Mouse (Mus musculus) MN1 (cell line): ENCODE measurements around the gene A030003K21Rik.

Experiments used
- DNase-seq: peaks from one replicate; pipeline ENCODE4 v3.0.0-alpha.2; 2016; ENCODE audit warnings: low spot score

The A030003K21Rik gene

DNA sequence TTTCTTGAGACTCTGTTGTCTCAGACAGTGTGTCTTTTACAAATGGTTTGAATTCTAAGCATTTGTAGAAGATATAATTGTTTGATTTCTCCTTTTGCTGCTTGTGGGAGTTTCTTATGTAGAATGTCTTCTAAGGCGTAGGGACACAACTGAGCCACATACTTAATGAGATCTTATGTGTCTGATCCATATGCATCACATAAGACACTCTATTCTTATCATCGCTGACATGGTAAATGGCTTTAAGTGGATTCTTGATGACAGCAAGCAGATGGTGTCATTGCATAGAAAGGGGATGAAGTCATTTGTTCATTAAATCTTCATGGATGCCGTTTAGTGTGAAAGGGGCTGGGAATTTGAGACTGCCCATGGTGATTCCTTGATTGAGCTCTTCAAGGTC is 37.3 kb downstream of the A030003K21Rik start:
- DNase-seq, result no peak

DNA sequence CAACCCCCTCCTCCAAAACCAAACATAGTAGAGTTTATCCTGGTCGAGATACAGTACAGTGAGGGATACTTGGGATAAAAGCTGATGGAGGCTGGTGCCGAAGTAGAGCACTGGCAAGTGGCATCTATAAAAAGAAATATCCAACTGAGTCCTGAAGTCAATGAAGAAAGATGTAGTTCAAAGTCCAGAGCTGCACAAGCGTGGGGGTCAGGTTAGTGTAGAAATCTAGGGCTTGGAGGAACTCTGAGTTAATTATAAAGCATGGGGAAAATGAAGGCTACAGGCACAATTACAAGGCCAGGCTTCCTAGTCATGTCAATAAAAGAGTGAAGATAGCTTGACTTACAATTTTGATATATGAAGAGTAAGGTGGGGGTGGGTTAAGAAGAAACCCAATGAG is 42.0 kb downstream of the A030003K21Rik start:
- DNase-seq, result no peak

DNA sequence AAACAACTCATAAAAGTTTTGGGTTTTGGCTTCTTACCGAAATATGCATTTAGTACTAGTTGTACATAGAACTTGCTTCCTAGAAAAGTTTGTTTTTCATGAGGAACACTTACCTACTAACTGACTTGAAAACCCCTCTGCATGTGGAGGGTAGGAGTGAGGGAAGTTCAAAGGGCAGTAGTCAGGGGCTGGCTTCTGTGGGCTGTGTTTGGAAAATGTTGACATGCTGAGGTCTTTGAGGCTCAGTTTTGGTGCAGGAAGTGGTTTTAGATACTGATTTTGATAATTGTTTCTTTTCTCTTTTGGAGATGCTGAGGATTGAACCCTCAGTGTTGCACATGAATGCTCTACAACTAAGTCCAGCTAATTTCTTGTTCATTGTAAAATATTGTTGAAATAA is 42.6 kb downstream of the A030003K21Rik start:
- DNase-seq, result no peak

DNA sequence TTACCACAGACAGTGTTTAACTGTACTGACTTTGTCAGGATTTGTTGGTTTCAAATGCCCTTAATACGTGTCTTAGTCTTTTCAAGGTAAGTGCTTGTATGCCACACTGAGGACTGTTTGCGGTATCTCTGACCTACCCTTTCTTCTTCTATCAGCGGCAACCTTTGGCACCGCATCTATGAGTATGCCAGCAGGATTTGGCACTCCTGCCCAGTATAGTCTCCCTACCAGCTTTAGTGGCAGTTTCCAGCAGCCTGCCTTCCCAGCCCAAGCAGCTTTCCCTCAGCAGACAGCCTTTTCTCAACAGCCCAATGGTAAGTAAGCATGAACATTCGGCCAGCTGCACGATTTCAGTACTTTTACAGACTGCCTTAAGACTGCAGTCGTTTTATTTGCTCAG is 49.9 kb downstream of the A030003K21Rik start:
- no peak for DNase-seq
